Mouse (Mus musculus): Measurements from ENCODE around the gene Taar7e.

- TF ChIP-seq POLR2A (IDR thresholded peaks at IDR 0.05; ENCODE audit: borderline replicate concordance, insufficient read depth, low read length) (no peak), CTCF (IDR thresholded peaks at IDR 0.05; ENCODE audit: borderline replicate concordance, insufficient read depth, low read depth, low read length) (no peak)
Observed at GRCm38 (mm10) chr10:24040120-24040869, 2.9 kb downstream of the Taar7e start.
